ENCODE assay signal across 11 mouse cellular contexts in genomic region chr1:85842251-85842650, GRCm38 (mm10). TPM values are rescaled to one million over a fixed set of nuclear protein-coding genes. Genes with fewer than 3 reads are reported as not detected.
A peak's percentile ranks its signal among the peaks of the same experiment; 100 is the strongest.
DNase-seq lines count a peak whose midpoint lies in the region; ATAC-seq and TF ChIP-seq lines count a peak whose summit lies in the region.
"Had no signal": no experiment of that assay in that cellular context is flagged by ENCODE, and none has a peak within 500 bp of the region (broad histone marks: within the 10 kb centered on the region; RNA-seq: fewer than 3 reads in every experiment).

No protein-coding gene starts in this region.

- H3K9ac ChIP-seq in heart, adult 2 months (ENCODE audit: low read depth, low read length), result no peak overlapping the region
- no peak overlapping the region for H3K9ac ChIP-seq in lung, embryonic 14.5 days

- TF ChIP-seq CTCF in heart, adult 2 months (IDR thresholded peaks at IDR 0.05), result peak; percentile 84
- TF ChIP-seq CTCF in lung, embryonic 14.5 days (IDR thresholded peaks at IDR 0.05; ENCODE audit: low read depth), result peak; percentile 52

- H3K4me1 ChIP-seq in heart, adult 2 months (ENCODE audit: control insufficient read depth, insufficient read depth, low read length), result peaks cover 8% of the 10 kb centered on the region
- H3K4me1 ChIP-seq in lung, embryonic 14.5 days (ENCODE audit: insufficient read depth), result 0 out of 2 replicates have a peak, but pooled peaks cover 6% of the 10 kb centered on the region

- no peaks in the 10 kb centered on the region for H3K27me3 ChIP-seq in heart, adult 2 months (ENCODE audit: control insufficient read depth, insufficient read depth, low read length)
- no peaks in the 10 kb centered on the region for H3K27me3 ChIP-seq in lung, embryonic 14.5 days (ENCODE audit: insufficient read depth, low read length)

- H3K79me2 ChIP-seq in heart, adult 2 months (replicated peaks; ENCODE audit: control insufficient read depth, insufficient read depth, low read length), result no peaks in the 10 kb centered on the region

- no peak overlapping the region for H3K27ac ChIP-seq in heart, adult 2 months
- no peak overlapping the region for H3K27ac ChIP-seq in lung, embryonic 14.5 days (ENCODE audit: low read depth)

- DNase-seq in heart, adult 2 months, result no peak
- no peak for DNase-seq in heart, adult 9 months (ENCODE audit: low spot score in 2 of 2)
- DNase-seq in lung, embryonic 14.5 days, result peak; percentile 65
- DNase-seq in lung, adult 18-20 months, result no peak
- peak; percentile 72 for DNase-seq in adipocyte (ENCODE audit: low spot score)
- peak; percentile 23 for DNase-seq in retina, postnatal 1 day
- no peak for DNase-seq in adrenal gland, postnatal 14 days
- DNase-seq: heart, postnatal 14 days; thymus, adult 2 months had no signal

- ATAC-seq in lung, embryonic 14.5 days (ENCODE audit: insufficient read depth), result no peak
- ATAC-seq in erythroblast, adult 5-6 weeks (replicated peaks; ENCODE audit: low FRiP score, poor library complexity, severe bottlenecking), result no peak
- ATAC-seq: forebrain, embryonic 16.5 days had no signal

- intact Hi-C loops in heart, adult 2 months (cut with DNase I), result no loop called here

- TF ChIP-seq POLR2A in heart, adult 2 months (IDR thresholded peaks at IDR 0.05; ENCODE audit: insufficient read depth, low read depth, low read length), result no peak

- no peak overlapping the region for H3K4me3 ChIP-seq in heart, adult 2 months
- no peak overlapping the region for H3K4me3 ChIP-seq in lung, embryonic 14.5 days (ENCODE audit: low read depth, low read length)

- H3K9me3 ChIP-seq in lung, embryonic 14.5 days (ENCODE audit: low read depth, low read length), result no peaks in the 10 kb centered on the region

- H3K4me2 ChIP-seq in lung, embryonic 14.5 days, result no peak overlapping the region

- peaks cover 3% of the 10 kb centered on the region; the same call in 1 of the 2 replicates for H3K36me3 ChIP-seq in heart, adult 2 months (ENCODE audit: control insufficient read depth, insufficient read depth, low read length)
- H3K36me3 ChIP-seq in lung, embryonic 14.5 days (ENCODE audit: insufficient read depth), result peaks cover 34% of the 10 kb centered on the region

- no peak for TF ChIP-seq EP300 in heart, adult 2 months (IDR thresholded peaks at IDR 0.05; ENCODE audit: insufficient read depth, low read depth, low read length)

RNA-seq across cellular contexts. Expression of gene Cab39, which starts 49.0 kb away (rescaled TPM):
- 100 to 1,000 TPM; 113 to 118 TPM for total RNA-seq in heart, adult 2 months (2021)
- 36.7 and 59.1 TPM in 2 replicates for polyA plus RNA-seq in heart, adult 2 months (2012; rRNA removed)
- 47.0 and 49.3 TPM in 2 replicates for polyA plus RNA-seq in lung, embryonic 14.5 days (2014; fragmentation: Nextera tagmentation; extraction: Ambion mirVana)
- total RNA-seq in adrenal gland, postnatal 14 days (2021), result 115 and 132 TPM in 2 replicates
- 24.6 and 26.3 TPM in 2 replicates for total RNA-seq in erythroblast, adult 5-6 weeks (2015; ENCODE audit: low replicate concordance)
- total RNA-seq in erythroblast, adult 5-6 weeks (2017; ENCODE audit: low replicate concordance), result 36.0 and 48.6 TPM in 2 replicates

RNA-seq across cellular contexts. Expression of gene Itm2c, which starts 51.8 kb away (rescaled TPM):
- 10 to 100 TPM; 60.3 to 62.0 TPM for total RNA-seq in heart, adult 2 months (2021)
- polyA plus RNA-seq in heart, adult 2 months (2012; rRNA removed), result 101 and 137 TPM in 2 replicates
- polyA plus RNA-seq in lung, embryonic 14.5 days (2014; fragmentation: Nextera tagmentation; extraction: Ambion mirVana), result 99.5 and 107 TPM in 2 replicates
- 329 and 361 TPM in 2 replicates for total RNA-seq in adrenal gland, postnatal 14 days (2021)
- 4.8 and 7.7 TPM in 2 replicates for total RNA-seq in erythroblast, adult 5-6 weeks (2015; ENCODE audit: low replicate concordance)
- total RNA-seq in erythroblast, adult 5-6 weeks (2017; ENCODE audit: low replicate concordance), result 11.0 and 15.6 TPM in 2 replicates

Comparison
In these comparisons a context has a peak if more than half of its experiments do, and no peak if none do; other contexts are left out.
1. DNase-seq: peak in lung, embryonic 14.5 days (single experiment), adipocyte (single experiment) and retina, postnatal 1 day (single experiment); none in heart, adult 2 months (0 of 2), heart, adult 9 months (0 of 2), lung, adult 18-20 months (0 of 2) and adrenal gland, postnatal 14 days (single experiment).